Mouse (Mus musculus) embryonic facial prominence, embryonic 11.5 days (tissue): Measurements from ENCODE around the gene Foxk2. TPM values are rescaled to one million over a fixed set of nuclear protein-coding genes. Genes with fewer than 3 reads are reported as not detected.

Experiments
- ATAC-seq: fragments of 200-750 bp; cut with Nextera tagmentation; replicated peaks from 2 replicates; pipeline ENCODE4 v1.8.0; 2017; ENCODE audit warnings: low read depth; ENCODE audit not compliant: insufficient number of reproducible peaks, low FRiP score, low TSS enrichment
- DNase-seq: peaks from one replicate; pipeline ENCODE4 v3.0.0-alpha.2; 2015; ENCODE audit warnings: low spot score
- H3K27ac ChIP-seq: fragments of 300-500 bp; sonication (generic); replicated peaks from 2 replicates; pipeline ENCODE4 v1.5.1; 2014; ENCODE audit warnings: mild to moderate bottlenecking, low read depth, low read length, control low read depth
- H3K27me3 ChIP-seq: fragments of 300-500 bp; sonication (generic); 2 replicates; pipeline ENCODE4 v1.6.1; 2014; ENCODE audit warnings: mild to moderate bottlenecking, low read length, moderate library complexity, mixed read lengths; ENCODE audit not compliant: control insufficient read depth, insufficient read depth
- H3K36me3 ChIP-seq: fragments of 300-500 bp; sonication (generic); replicated peaks from 2 replicates; pipeline ENCODE4 v1.6.1; 2014; ENCODE audit warnings: low read depth, mild to moderate bottlenecking, low read length, moderate library complexity, mixed read lengths; ENCODE audit not compliant: control insufficient read depth, insufficient read depth
- H3K4me1 ChIP-seq: fragments of 300-500 bp; sonication (generic); 2 replicates; pipeline ENCODE4 v1.6.1; 2014; ENCODE audit warnings: low read length, mixed read lengths; ENCODE audit not compliant: control insufficient read depth, insufficient read depth
- H3K4me2 ChIP-seq: fragments of 300-500 bp; sonication (generic); 2 replicates; pipeline ENCODE4 v1.6.1; 2014; ENCODE audit warnings: low read depth, mild to moderate bottlenecking, control low read depth, low read length, moderate library complexity
- H3K4me3 ChIP-seq: fragments of 300-500 bp; sonication (generic); 2 replicates; pipeline ENCODE4 v1.5.1; 2014; ENCODE audit warnings: low read depth, low read length, control low read depth
- H3K9ac ChIP-seq: fragments of 300-500 bp; sonication (generic); replicated peaks from 2 replicates; pipeline ENCODE4 v1.6.1; 2014; ENCODE audit warnings: mild to moderate bottlenecking, control low read depth, low read length
- H3K9me3 ChIP-seq: fragments of 300-500 bp; sonication (generic); replicated peaks from 2 replicates; pipeline ENCODE4 v1.6.1; 2016; ENCODE audit warnings: mild to moderate bottlenecking, low read length, inconsistent platforms, mixed read lengths; ENCODE audit not compliant: control insufficient read depth
- WGBS: fragments of 180-500 bp; shearing (Covaris S2); extraction: QIAGEN DNeasy Blood & Tissue Kit; methylation state at CpG from one replicate; pipeline ENCODE4 v1.1.7; 2014; 5-methylcytosine and 5-hydroxymethylcytosine counted together
- polyA plus RNA-seq: library from polyadenylated mRNA; unstranded; fragments of >200 nt; fragmentation: Nextera tagmentation; extraction: Ambion mirVana; gene quantifications from 2 replicates; pipeline ENCODE4 v1.2.1, GENCODE M21; 2014

Foxk2 gene
- polyA plus RNA-seq: 13.4 and 18.1 TPM in 2 replicates

DNA sequence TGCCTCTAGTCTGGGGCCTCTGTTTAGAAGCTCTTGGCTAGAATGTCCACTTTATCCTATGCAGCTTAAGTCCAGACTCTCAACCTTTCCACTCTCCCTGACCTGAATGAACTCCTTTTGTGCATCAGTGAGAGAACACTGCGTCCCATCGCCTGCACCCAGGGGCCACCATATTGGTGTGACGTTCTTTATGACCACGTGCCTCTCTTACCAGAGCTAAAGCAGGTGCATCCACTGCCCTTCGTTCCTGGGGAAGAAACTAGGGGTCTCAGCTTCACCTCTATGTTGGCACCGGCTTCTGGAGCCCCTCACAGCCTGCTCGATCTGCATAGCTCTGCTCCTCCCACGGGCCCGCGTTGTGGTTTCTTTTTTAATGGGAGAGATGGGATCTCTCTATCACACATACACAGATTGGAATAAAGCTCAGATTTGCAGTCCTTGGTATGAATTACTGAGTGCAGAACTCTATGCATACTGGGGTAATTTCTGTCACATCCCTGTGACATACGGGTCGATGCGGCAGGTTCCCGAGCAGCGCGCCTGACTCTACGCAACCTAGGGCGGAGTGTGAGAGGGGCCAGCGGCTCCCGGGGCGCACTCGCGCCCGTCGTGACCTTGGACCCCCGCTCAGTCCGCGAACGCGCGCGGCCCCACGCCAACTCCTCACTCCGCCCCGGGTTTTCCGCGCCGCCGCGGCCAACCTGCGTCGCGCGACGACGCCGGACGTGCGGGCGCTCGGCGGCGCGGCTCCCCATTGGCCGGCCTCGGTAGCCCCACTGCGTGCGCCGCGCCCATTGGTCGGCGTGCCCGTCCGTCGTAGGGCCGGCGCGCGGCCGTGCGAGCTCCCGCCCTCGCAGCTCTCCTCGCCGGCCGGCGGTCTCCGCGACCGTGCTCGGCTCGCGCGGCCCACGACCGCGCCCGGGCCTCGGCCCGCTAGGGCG is at the start of gene Foxk2:
Gene Foxk2, plus strand, starts transcription at position 831 of the 941 bp plus-strand sequence.
- under 1% methylated on average over 56 of the region's 91 CpGs for WGBS
- ATAC-seq: peak; percentile 92
- no peaks in the 10 kb centered on the region for H3K27me3 ChIP-seq
- H3K36me3 ChIP-seq: no peaks in the 10 kb centered on the region; the same call in 1 of the 2 replicates
- H3K9me3 ChIP-seq: no peaks in the 10 kb centered on the region
- no peaks in the 10 kb centered on the region for H3K4me1 ChIP-seq
- DNase-seq: peak; percentile 96
- H3K4me3 ChIP-seq: peak within 1 kb of the TSS; percentile 99
- H3K4me2 ChIP-seq: peak within 1 kb of the TSS; percentile 90
- H3K27ac ChIP-seq: peak within 1 kb of the TSS; percentile 52
- H3K9ac ChIP-seq: peak within 1 kb of the TSS; percentile 96

- no peak overlapping the region for H3K4me3 ChIP-seq
- DNase-seq (no peak), ATAC-seq (no peak)
- no peaks in the 10 kb centered on the region for H3K27me3 ChIP-seq
- no peaks in the 10 kb centered on the region for H3K9me3 ChIP-seq
- H3K9ac ChIP-seq: no peak overlapping the region
- no peak overlapping the region for H3K27ac ChIP-seq
- no peaks in the 10 kb centered on the region; the same call in 1 of the 2 replicates for H3K36me3 ChIP-seq
- H3K4me2 ChIP-seq: no peak overlapping the region
- WGBS: 96% methylated on average over 3 of the region's 3 CpGs
- no peaks in the 10 kb centered on the region for H3K4me1 ChIP-seq
Measured at GRCm38 (mm10) chr11:121216831-121217230, 43.0 kb upstream of the Foxk2 start.

- no peak overlapping the region for H3K9ac ChIP-seq
- no peaks in the 10 kb centered on the region; the same call in none of the 2 replicates for H3K36me3 ChIP-seq
- H3K4me2 ChIP-seq: no peak overlapping the region
- no peaks in the 10 kb centered on the region for H3K9me3 ChIP-seq
- H3K27ac ChIP-seq: no peak overlapping the region
- H3K4me3 ChIP-seq: no peak overlapping the region
- no peaks in the 10 kb centered on the region for H3K27me3 ChIP-seq
- ATAC-seq (no peak), DNase-seq (no peak)
- WGBS: 90% methylated on average over 11 of the region's 11 CpGs
- H3K4me1 ChIP-seq: no peaks in the 10 kb centered on the region
Measured at GRCm38 (mm10) chr11:121219776-121220175, 40.0 kb upstream of the Foxk2 start.

DNA sequence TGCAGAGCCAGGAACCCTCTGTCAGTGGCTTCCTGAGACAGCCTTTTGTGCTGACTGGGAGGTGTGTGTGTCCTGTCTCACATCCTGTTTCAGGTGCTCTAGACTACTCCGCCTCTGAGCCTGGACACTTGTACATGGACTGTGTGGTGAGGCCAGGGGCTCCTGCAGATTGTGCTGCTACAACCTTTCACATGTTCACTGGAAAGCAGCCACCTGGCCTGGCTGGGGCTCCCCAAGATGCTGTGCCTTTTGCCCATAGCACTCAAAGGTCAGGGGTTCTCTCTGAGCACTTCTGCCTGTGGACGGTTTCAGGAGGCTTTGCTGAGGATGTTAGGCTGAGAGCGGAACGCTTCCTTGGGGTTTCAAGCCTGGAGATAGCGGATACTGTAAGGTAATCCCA is 39.0 kb upstream of the Foxk2 start:
- no peaks in the 10 kb centered on the region for H3K9me3 ChIP-seq
- no peaks in the 10 kb centered on the region for H3K27me3 ChIP-seq
- H3K36me3 ChIP-seq: no peaks in the 10 kb centered on the region; the same call in none of the 2 replicates
- H3K9ac ChIP-seq: no peak overlapping the region
- DNase-seq (no peak), ATAC-seq (no peak)
- no peak overlapping the region for H3K4me3 ChIP-seq
- H3K4me1 ChIP-seq: no peaks in the 10 kb centered on the region
- H3K4me2 ChIP-seq: no peak overlapping the region
- 84% methylated on average over 5 of the region's 5 CpGs for WGBS
- no peak overlapping the region for H3K27ac ChIP-seq

GRCm38 (mm10) chr11:121221321-121222010 is 38.3 kb upstream of the Foxk2 start:
- Histone ChIP-seq H3K36me3 (no peaks in the 10 kb centered on the region; the same call in none of the 2 replicates), H3K27ac (no peak overlapping the region), H3K27me3 (no peaks in the 10 kb centered on the region), H3K4me1 (no peaks in the 10 kb centered on the region), H3K4me2 (no peak overlapping the region), H3K9ac (no peak overlapping the region), H3K4me3 (no peak overlapping the region), H3K9me3 (no peaks in the 10 kb centered on the region)
- ATAC-seq (no peak), DNase-seq (no peak)
- WGBS: 89% methylated on average over 6 of the region's 6 CpGs

GRCm38 (mm10) chr11:121228129-121229017 is 31.4 kb upstream of the Foxk2 start:
- Histone ChIP-seq H3K9me3 (no peaks in the 10 kb centered on the region), H3K4me1 (no peaks in the 10 kb centered on the region; the same call in 1 of the 2 replicates), H3K9ac (peak overlapping the region; percentile 68), H3K27me3 (no peaks in the 10 kb centered on the region), H3K36me3 (no peaks in the 10 kb centered on the region; the same call in 1 of the 2 replicates), H3K4me3 (peak overlapping the region; percentile 61), H3K27ac (no peak overlapping the region), H3K4me2 (peak overlapping the region; percentile 64)
- 33% methylated on average over 21 of the region's 21 CpGs for WGBS
- DNase-seq: no peak
- ATAC-seq: no peak; the same call in 1 of the 2 replicates

GRCm38 (mm10) chr11:121229018-121229439 is 30.8 kb upstream of the Foxk2 start, which contains the start of gene Cybc1:
Gene Cybc1 (minus strand): TSS chr11:121229322.
- Histone ChIP-seq H3K4me3 (peak within 1 kb of the TSS; percentile 61), H3K27ac (no peak within 1 kb of the TSS)

More at GRCm38 (mm10) chr11:121229018-121229439, 30.8 kb upstream of the Foxk2 start, which contains the start of gene Cybc1:
- peak; percentile 83 for DNase-seq
- ATAC-seq: peak; percentile 87
- no peaks in the 10 kb centered on the region; the same call in 1 of the 2 replicates for H3K36me3 ChIP-seq
- H3K9me3 ChIP-seq: no peaks in the 10 kb centered on the region
- peak within 1 kb of the TSS; percentile 68 for H3K9ac ChIP-seq
- H3K4me1 ChIP-seq: no peaks in the 10 kb centered on the region; the same call in 1 of the 2 replicates
- under 1% methylated on average over 23 of the region's 23 CpGs for WGBS
- no peaks in the 10 kb centered on the region for H3K27me3 ChIP-seq
- H3K4me2 ChIP-seq: peak within 1 kb of the TSS; percentile 64
